Mouse (Mus musculus) myocyte (in vitro differentiated cells): ENCODE data around the gene Pccb. TPM values are rescaled to one million over a fixed set of nuclear protein-coding genes. Genes with fewer than 3 reads are reported as not detected.
A peak's percentile ranks its signal among the peaks of the same experiment; 100 is the strongest.

Experiments
- H3K27me3 ChIP-seq: one replicate; pipeline ENCODE4 v1.6.1; 2011; ENCODE audit not compliant: control insufficient read depth, insufficient read depth, insufficient read length
- H3K36me3 ChIP-seq: one replicate; pipeline ENCODE4 v1.6.1; 2011; ENCODE audit not compliant: control insufficient read depth, insufficient read depth
- H3K4me2 ChIP-seq: one replicate; pipeline ENCODE4 v1.6.1; 2011; ENCODE audit warnings: low read depth, control low read depth
- H3K4me3 ChIP-seq: one replicate; pipeline ENCODE4 v1.5.1; 2011; ENCODE audit warnings: mild to moderate bottlenecking, control low read depth, moderate library complexity
- H3K79me2 ChIP-seq: one replicate; pipeline ENCODE4 v1.6.1; 2011; ENCODE audit not compliant: control insufficient read depth, insufficient read depth
- H3ac ChIP-seq: one replicate; pipeline ENCODE4 v1.6.1; 2011; ENCODE audit not compliant: control insufficient read depth, insufficient read length
- CEBPB ChIP-seq: IDR thresholded peaks from 2 replicates; pipeline ENCODE4 v1.6.1; 2011; ENCODE audit warnings: mild to moderate bottlenecking, moderate library complexity; ENCODE audit not compliant: poor library complexity, insufficient read depth, severe bottlenecking
- E2F4 ChIP-seq: IDR thresholded peaks from one replicate; pipeline ENCODE4 v1.6.1; 2011; ENCODE audit warnings: mild to moderate bottlenecking, control low read depth, moderate library complexity; ENCODE audit not compliant: insufficient read depth
- MAX ChIP-seq: IDR thresholded peaks from one replicate; pipeline ENCODE4 v1.6.1; 2011; ENCODE audit warnings: low read depth, mild to moderate bottlenecking, control low read depth
- MYOD1 ChIP-seq, 3 experiments: IDR thresholded peaks; one replicate each; pipeline ENCODE4 v1.6.1; 2011; ENCODE audit warnings: control low read depth in 2 of 3, low read depth in 2 of 3, mild to moderate bottlenecking in 2 of 3, moderate library complexity in 1 of 3; ENCODE audit not compliant: insufficient read length in 2 of 3, control insufficient read depth in 1 of 3
- MYOG ChIP-seq, 3 experiments: IDR thresholded peaks; one replicate each; pipeline ENCODE4 v1.6.1; 2011; ENCODE audit warnings: control low read depth in 2 of 3, low read depth in 2 of 3, mild to moderate bottlenecking in 2 of 3; ENCODE audit not compliant: insufficient read length in 2 of 3, control insufficient read depth in 1 of 3, insufficient read depth in 1 of 3
- POLR2A ChIP-seq: IDR thresholded peaks from one replicate; pipeline ENCODE4 v1.6.1; 2011; ENCODE audit warnings: low read depth, mild to moderate bottlenecking, control low read depth, moderate library complexity; ENCODE audit not compliant: insufficient read length
- POLR2AphosphoS2 ChIP-seq: IDR thresholded peaks from one replicate; pipeline ENCODE4 v1.6.1; 2011; ENCODE audit warnings: low read depth, control low read depth; ENCODE audit not compliant: insufficient read length
- REST ChIP-seq: IDR thresholded peaks from one replicate; pipeline ENCODE4 v1.6.1; 2011; ENCODE audit warnings: mild to moderate bottlenecking, control low read depth, moderate library complexity; ENCODE audit not compliant: insufficient read depth, insufficient read length
- SRF ChIP-seq: IDR thresholded peaks from one replicate; pipeline ENCODE4 v1.6.1; 2011; ENCODE audit warnings: low read depth; ENCODE audit not compliant: control insufficient read depth, insufficient read length
- TCF12 ChIP-seq: IDR thresholded peaks from one replicate; pipeline ENCODE4 v1.6.1; 2011; ENCODE audit warnings: mild to moderate bottlenecking, control low read depth; ENCODE audit not compliant: poor library complexity, insufficient read depth, severe bottlenecking
- TCF3 ChIP-seq: IDR thresholded peaks from one replicate; pipeline ENCODE4 v1.6.1; 2011; ENCODE audit warnings: low read depth, control low read depth; ENCODE audit not compliant: insufficient read length
- USF1 ChIP-seq: IDR thresholded peaks from one replicate; pipeline ENCODE4 v1.6.1; 2011; ENCODE audit warnings: low read depth, mild to moderate bottlenecking, control low read depth, moderate library complexity
- polyA plus RNA-seq: library from polyadenylated mRNA; unstranded; fragments of >200 nt; fragmentation: generic; extraction: Trizol; gene quantifications from one replicate; pipeline ENCODE4 v1.2.1, GENCODE M21; 2012; ENCODE audit warnings: missing spikeins

Gene Pccb
- polyA plus RNA-seq, 1 experiment, result 46.8 TPM

DNA sequence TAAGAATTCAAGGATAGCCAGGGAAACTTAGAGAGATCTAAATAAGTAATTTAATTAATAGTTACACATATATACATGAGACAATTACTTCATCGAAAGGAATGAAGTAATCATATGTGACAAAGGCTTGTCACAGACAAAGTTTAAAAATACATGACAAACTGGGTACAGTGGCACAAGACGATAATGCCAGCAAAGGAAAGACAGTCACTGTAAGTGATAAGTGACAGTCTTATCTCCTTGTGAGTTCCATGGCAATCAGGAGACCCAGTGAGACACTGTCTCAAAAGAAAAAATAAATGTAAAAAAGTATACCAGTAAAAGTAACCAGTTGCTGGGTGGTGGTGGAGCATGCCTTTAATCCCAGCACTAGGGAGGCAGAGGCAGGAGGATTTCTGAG lies 37.6 kb downstream of the Pccb start:
- Histone ChIP-seq H3K4me3 (no peak overlapping the region), H3K36me3 (no peaks in the 10 kb centered on the region), H3ac (no peak overlapping the region)

DNA sequence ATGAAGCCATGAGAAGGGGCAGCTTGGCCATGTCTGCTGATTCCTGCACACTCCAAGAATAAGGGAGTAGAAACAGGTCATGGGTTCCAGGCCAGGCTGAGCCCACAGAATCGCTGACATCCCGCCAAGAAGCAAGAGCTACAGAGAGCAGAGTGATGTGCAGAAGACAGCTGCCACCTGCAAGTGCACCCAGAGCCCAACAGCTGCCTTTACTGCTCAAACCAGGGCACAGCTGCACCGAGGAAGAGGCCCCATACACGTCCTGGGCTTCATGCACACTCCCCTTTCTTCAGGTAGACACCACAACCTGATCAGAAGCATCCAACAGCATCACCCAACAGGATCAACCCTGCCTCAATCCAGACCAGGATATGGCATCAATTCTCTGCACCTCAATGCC lies 40.8 kb downstream of the Pccb start:
- Histone ChIP-seq H3K36me3 (no peaks in the 10 kb centered on the region), H3ac (no peak overlapping the region), H3K4me2 (no peak overlapping the region), H3K27me3 (no peaks in the 10 kb centered on the region), H3K4me3 (no peak overlapping the region), H3K79me2 (no peaks in the 10 kb centered on the region)
- peak in 2 of 3 experiments; percentile 66 to 68 for TF ChIP-seq MYOD1 (IDR thresholded peaks at IDR 0.05; ENCODE audit: control insufficient read depth in 1 of 3, insufficient read length in 2 of 3, low read depth in 2 of 3)
- peak in 2 of 3 experiments; percentile 50 to 68 for TF ChIP-seq MYOG (IDR thresholded peaks at IDR 0.05; ENCODE audit: control insufficient read depth in 1 of 3, insufficient read depth in 1 of 3, insufficient read length in 2 of 3, low read depth in 2 of 3)
- TF ChIP-seq CEBPB, result no peak
- TF ChIP-seq MAX, result no peak
- no peak for TF ChIP-seq USF1

More for the DNA sequence above, 37.6 kb downstream of the Pccb start:
- H3K27me3 ChIP-seq, result no peaks in the 10 kb centered on the region
- TF ChIP-seq USF1 (no peak), CEBPB (no peak), SRF (no peak), TCF3 (no peak), E2F4 (no peak), REST (no peak), MYOD1 (IDR thresholded peaks at IDR 0.05; ENCODE audit: control insufficient read depth in 1 of 3, insufficient read length in 2 of 3, low read depth in 2 of 3) (no peak), POLR2AphosphoS2 (no peak), POLR2A (no peak), TCF12 (no peak), MYOG (IDR thresholded peaks at IDR 0.05; ENCODE audit: control insufficient read depth in 1 of 3, insufficient read depth in 1 of 3, insufficient read length in 2 of 3, low read depth in 2 of 3) (no peak), MAX (no peak)
- no peaks in the 10 kb centered on the region for H3K79me2 ChIP-seq
- no peak overlapping the region for H3K4me2 ChIP-seq

DNA sequence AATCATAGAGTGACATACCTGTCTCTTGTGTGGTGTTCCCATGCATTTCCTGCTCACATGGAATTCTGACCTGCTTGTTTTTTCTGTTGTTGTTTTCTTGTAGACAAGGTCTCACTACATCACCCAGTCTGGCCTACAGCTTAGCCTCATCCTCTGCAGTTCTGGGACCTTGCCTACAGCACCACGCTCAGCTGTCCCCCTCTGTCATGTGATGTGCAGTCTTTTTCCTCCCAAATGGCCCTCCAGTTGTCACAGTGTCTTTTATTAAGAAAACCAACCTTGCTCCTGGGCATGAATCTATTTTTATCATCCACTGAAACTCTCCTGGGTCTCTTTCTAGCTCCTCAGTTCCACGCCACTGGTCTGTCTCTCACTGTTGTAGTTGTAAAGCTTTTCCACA lies 42.5 kb downstream of the Pccb start:
- Histone ChIP-seq H3K79me2 (no peaks in the 10 kb centered on the region), H3K27me3 (no peaks in the 10 kb centered on the region), H3K36me3 (no peaks in the 10 kb centered on the region), H3K4me2 (peak overlapping the region; percentile 38), H3ac (no peak overlapping the region), H3K4me3 (no peak overlapping the region)
- TF ChIP-seq MYOG (IDR thresholded peaks at IDR 0.05; ENCODE audit: control insufficient read depth in 1 of 3, insufficient read depth in 1 of 3, insufficient read length in 2 of 3, low read depth in 2 of 3), result peak; percentile 35 to 79 (median 61)
- TF ChIP-seq E2F4, result no peak
- peak in 2 of 3 experiments; percentile 86 to 90 for TF ChIP-seq MYOD1 (IDR thresholded peaks at IDR 0.05; ENCODE audit: control insufficient read depth in 1 of 3, insufficient read length in 2 of 3, low read depth in 2 of 3)
- no peak for TF ChIP-seq REST
- TF ChIP-seq USF1, result peak; percentile 70
- peak; percentile 44 for TF ChIP-seq TCF12

GRCm38 (mm10) chr9:100991321-100991720 lies 43.4 kb downstream of the Pccb start:
- H3K27me3 ChIP-seq, result no peaks in the 10 kb centered on the region
- no peak overlapping the region for H3ac ChIP-seq
- no peaks in the 10 kb centered on the region for H3K36me3 ChIP-seq
- H3K4me2 ChIP-seq, result no peak overlapping the region
- no peaks in the 10 kb centered on the region for H3K79me2 ChIP-seq
- H3K4me3 ChIP-seq, result no peak overlapping the region
- no peak for TF ChIP-seq TCF12
- TF ChIP-seq SRF, result no peak
- TF ChIP-seq REST, result no peak
- no peak for TF ChIP-seq TCF3
- TF ChIP-seq POLR2AphosphoS2, result no peak
- no peak for TF ChIP-seq POLR2A
- no peak for TF ChIP-seq MYOG (IDR thresholded peaks at IDR 0.05; ENCODE audit: control insufficient read depth in 1 of 3, insufficient read depth in 1 of 3, insufficient read length in 2 of 3, low read depth in 2 of 3)
- no peak for TF ChIP-seq E2F4
- TF ChIP-seq USF1, result no peak
- TF ChIP-seq MYOD1 (IDR thresholded peaks at IDR 0.05; ENCODE audit: control insufficient read depth in 1 of 3, insufficient read length in 2 of 3, low read depth in 2 of 3), result no peak
- TF ChIP-seq CEBPB, result no peak
- TF ChIP-seq MAX, result no peak

GRCm38 (mm10) chr9:100990609-100991008 lies 44.1 kb downstream of the Pccb start:
- Histone ChIP-seq H3K4me2 (no peak overlapping the region), H3K79me2 (no peaks in the 10 kb centered on the region)
- TF ChIP-seq SRF, result no peak
- TF ChIP-seq REST, result no peak
- no peak for TF ChIP-seq MYOD1 (IDR thresholded peaks at IDR 0.05; ENCODE audit: control insufficient read depth in 1 of 3, insufficient read length in 2 of 3, low read depth in 2 of 3)
- TF ChIP-seq POLR2AphosphoS2, result no peak
- TF ChIP-seq MAX, result no peak
- no peak for TF ChIP-seq POLR2A
- TF ChIP-seq CEBPB, result no peak
- TF ChIP-seq E2F4, result no peak
- no peak for TF ChIP-seq USF1
- no peak for TF ChIP-seq TCF3
- TF ChIP-seq TCF12, result no peak
- TF ChIP-seq MYOG (IDR thresholded peaks at IDR 0.05; ENCODE audit: control insufficient read depth in 1 of 3, insufficient read depth in 1 of 3, insufficient read length in 2 of 3, low read depth in 2 of 3), result no peak

More at GRCm38 (mm10) chr9:100990609-100991008, 44.1 kb downstream of the Pccb start:
- Histone ChIP-seq H3K27me3 (no peaks in the 10 kb centered on the region), H3ac (no peak overlapping the region), H3K36me3 (no peaks in the 10 kb centered on the region), H3K4me3 (no peak overlapping the region)
